20 mouse cellular contexts compared by ENCODE assay signal in the genomic region with DNA sequence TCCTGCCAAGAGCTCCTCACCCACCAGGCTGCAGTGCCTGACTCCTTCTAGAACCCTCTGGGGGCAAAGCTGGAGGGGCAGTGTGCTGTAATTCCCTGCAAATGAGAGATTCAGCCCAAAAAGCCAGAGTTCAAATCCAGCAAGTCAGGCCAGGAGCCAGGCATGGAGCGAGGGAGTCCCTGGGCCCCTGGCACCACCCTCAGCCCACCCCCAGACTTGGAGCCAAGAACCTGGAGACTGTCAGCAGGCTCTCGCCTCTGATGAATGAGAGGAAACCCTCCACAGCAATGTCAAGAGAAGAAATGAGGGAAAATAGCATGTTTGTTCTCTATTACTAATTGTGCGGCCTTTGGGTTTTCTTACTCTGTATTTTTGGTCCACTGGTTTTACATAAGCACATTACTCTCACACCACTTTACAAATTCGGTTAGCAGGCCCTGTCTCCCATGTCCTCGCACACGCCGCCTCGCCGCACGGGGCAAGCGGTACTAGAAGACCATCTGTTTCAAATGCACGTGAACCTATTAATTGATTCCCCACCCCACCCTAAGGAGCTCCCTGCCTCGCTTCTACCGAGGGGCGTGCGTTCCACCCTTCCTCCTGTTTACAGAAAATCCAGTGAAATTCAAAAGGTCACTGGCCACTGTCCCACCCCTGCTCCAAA.
A peak's percentile ranks its signal among the peaks of the same experiment; 100 is the strongest.
DNase-seq lines count a peak whose midpoint lies in the region; ATAC-seq and TF ChIP-seq lines count a peak whose summit lies in the region.
"Had no signal": no experiment of that assay in that cellular context is flagged by ENCODE, and none has a peak within 500 bp of the region (broad histone marks: within the 10 kb centered on the region; RNA-seq: fewer than 3 reads in every experiment).

No protein-coding gene starts in this region.

- no peak for TF ChIP-seq POLR2A in brain, embryonic 14.5 days (IDR thresholded peaks at IDR 0.05; ENCODE audit: borderline replicate concordance, extremely low read depth, insufficient read depth, insufficient read length, poor library complexity, severe bottlenecking)

- H3K4me1 ChIP-seq in forebrain, embryonic 14.5 days (ENCODE audit: control insufficient read depth, insufficient read depth, low read length) = no peaks in the 10 kb centered on the region; the same call in 1 of the 2 replicates
- H3K4me1 ChIP-seq in limb, embryonic 12.5 days (replicated peaks) = peaks cover 32% of the 10 kb centered on the region
- H3K4me1 ChIP-seq in heart, embryonic 10.5 days = peaks cover 11% of the 10 kb centered on the region
- H3K4me1 ChIP-seq: heart, embryonic 15.5 days; hindbrain, embryonic 15.5 days had no signal

- peak; percentile 63 for ATAC-seq in forebrain, embryonic 14.5 days
- ATAC-seq in limb, embryonic 12.5 days (ENCODE audit: insufficient number of reproducible peaks, insufficient read depth, low FRiP score, low TSS enrichment, low read depth) = no peak
- ATAC-seq: intestine, embryonic 16.5 days had no signal

- no peak overlapping the region for H3K4me2 ChIP-seq in forebrain, embryonic 14.5 days (ENCODE audit: low read length)
- no peak overlapping the region for H3K4me2 ChIP-seq in limb, embryonic 12.5 days
- H3K4me2 ChIP-seq: embryonic facial prominence, embryonic 12.5 days; heart, embryonic 11.5 days; heart, embryonic 15.5 days; hindbrain, embryonic 15.5 days had no signal

- TF ChIP-seq CTCF in brain, embryonic 14.5 days (IDR thresholded peaks at IDR 0.05; ENCODE audit: borderline replicate concordance, extremely low read depth, insufficient read depth, insufficient read length) = no peak

- H3K36me3 ChIP-seq in forebrain, embryonic 14.5 days (ENCODE audit: control insufficient read depth, insufficient read depth, low read length) = no peaks in the 10 kb centered on the region
- H3K36me3 ChIP-seq in limb, embryonic 12.5 days = no peaks in the 10 kb centered on the region
- H3K36me3 ChIP-seq in heart, embryonic 10.5 days = no peaks in the 10 kb centered on the region
- H3K36me3 ChIP-seq: embryonic facial prominence, embryonic 12.5 days; heart, embryonic 15.5 days; hindbrain, embryonic 15.5 days had no signal

- H3K27me3 ChIP-seq in forebrain, embryonic 14.5 days (replicated peaks; ENCODE audit: control insufficient read depth, insufficient read depth, low read length) = no peaks in the 10 kb centered on the region
- no peaks in the 10 kb centered on the region for H3K27me3 ChIP-seq in limb, embryonic 12.5 days
- no peaks in the 10 kb centered on the region for H3K27me3 ChIP-seq in heart, embryonic 10.5 days (ENCODE audit: insufficient read depth, poor library complexity, severe bottlenecking)
- H3K27me3 ChIP-seq: CH12.LX; embryonic facial prominence, embryonic 12.5 days; heart, embryonic 15.5 days; hindbrain, embryonic 15.5 days had no signal

- H3K27ac ChIP-seq in forebrain, embryonic 14.5 days (ENCODE audit: low read depth, low read length) = no peak overlapping the region
- H3K27ac ChIP-seq in limb, embryonic 12.5 days = no peak overlapping the region
- no peak overlapping the region for H3K27ac ChIP-seq in heart, embryonic 10.5 days
- H3K27ac ChIP-seq: heart, embryonic 15.5 days; hindbrain, embryonic 15.5 days had no signal

- no peak overlapping the region for H3K4me3 ChIP-seq in forebrain, embryonic 14.5 days (ENCODE audit: low read depth, low read length)
- H3K4me3 ChIP-seq in limb, embryonic 12.5 days (replicated peaks) = no peak overlapping the region
- H3K4me3 ChIP-seq in heart, embryonic 10.5 days = no peak overlapping the region
- H3K4me3 ChIP-seq: embryonic facial prominence, embryonic 12.5 days; heart, embryonic 15.5 days; hindbrain, embryonic 15.5 days had no signal

- no peaks in the 10 kb centered on the region for H3K9me3 ChIP-seq in forebrain, embryonic 14.5 days (replicated peaks; ENCODE audit: control insufficient read depth, low read length)
- peaks cover 6% of the 10 kb centered on the region; the same call in 1 of the 2 replicates for H3K9me3 ChIP-seq in limb, embryonic 12.5 days
- 0 out of 2 replicates have a peak, but pooled peaks cover 3% of the 10 kb centered on the region for H3K9me3 ChIP-seq in heart, embryonic 10.5 days
- H3K9me3 ChIP-seq: embryonic facial prominence, embryonic 12.5 days; heart, embryonic 15.5 days; hindbrain, embryonic 15.5 days had no signal

- WGBS in forebrain, embryonic 14.5 days = 35% methylated on average over 16 of the region's 16 CpGs
- 83% methylated on average over 16 of the region's 16 CpGs for WGBS in limb, embryonic 12.5 days
- WGBS in heart, embryonic 10.5 days = 90% methylated on average over 16 of the region's 16 CpGs

- no peak overlapping the region for H3K9ac ChIP-seq in forebrain, embryonic 14.5 days (ENCODE audit: low read length)
- 0 out of 2 replicates have a peak overlapping the region, but pooled peaks have one; percentile 13 for H3K9ac ChIP-seq in limb, embryonic 12.5 days (replicated peaks)
- H3K9ac ChIP-seq: embryonic facial prominence, embryonic 12.5 days; heart, embryonic 15.5 days; hindbrain, embryonic 15.5 days had no signal

- peak; percentile 55 for DNase-seq in heart, adult 11 months
- DNase-seq in heart, adult 8-10 months (ENCODE audit: low spot score) = no peak
- peak; percentile 74 for DNase-seq in brain, embryonic 14.5 days (ENCODE audit: low read depth)
- peak; percentile 59 for DNase-seq in forebrain, embryonic 14.5 days (ENCODE audit: low spot score)
- no peak for DNase-seq in gastrocnemius, adult 8-10 months (ENCODE audit: low spot score in 2 of 2)
- DNase-seq in heart, embryonic 10.5 days (ENCODE audit: low spot score) = no peak
- DNase-seq: adrenal gland, adult 2 months; adrenal gland, postnatal 25 days; cerebellum, adult 2 months; embryo, embryonic 11 days; gastrocnemius, postnatal 14 days; heart, postnatal 14 days; kidney, adult 9 months had no signal

Comparison
In these comparisons a context has a peak if more than half of its experiments do, and no peak if none do; other contexts are left out.
1. DNase-seq: peak in heart, adult 11 months (single experiment), brain, embryonic 14.5 days (single experiment) and forebrain, embryonic 14.5 days (single experiment); none in heart, adult 8-10 months (single experiment), gastrocnemius, adult 8-10 months (0 of 2) and heart, embryonic 10.5 days (single experiment).